Mouse (Mus musculus): ENCODE measurements at regions not wholly inside any gene's neighbourhood (a gene's known extent, or its start where the extent isn't known, plus 50 kb on each side); places are given as distances from the start of the nearest gene placed in this dataset.

- no peak overlapping the region for H3K4me2 ChIP-seq (ENCODE audit: low read depth, low read length, severe bottlenecking)
- WGBS: 75% methylated on average over 3 of the region's 3 CpGs
- ATAC-seq (replicated peaks; ENCODE audit: low FRiP score) (no peak), DNase-seq (ENCODE audit: low spot score) (no peak)
- no peak overlapping the region for H3K4me3 ChIP-seq (ENCODE audit: low read depth, low read length)
- no peaks in the 10 kb centered on the region for H3K36me3 ChIP-seq (ENCODE audit: control insufficient read depth, insufficient read depth, low read length)
- no peak overlapping the region for H3K9ac ChIP-seq (ENCODE audit: low read length)
- H3K9me3 ChIP-seq (ENCODE audit: control insufficient read depth, low read length): no peaks in the 10 kb centered on the region
- H3K4me1 ChIP-seq (replicated peaks; ENCODE audit: control insufficient read depth, insufficient read depth, low read length): peaks cover 14% of the 10 kb centered on the region
- no peaks in the 10 kb centered on the region for H3K27me3 ChIP-seq (ENCODE audit: control insufficient read depth, insufficient read depth, low read length)
- no peak overlapping the region for H3K27ac ChIP-seq (ENCODE audit: low read depth, low read length)
These were observed 180.6 kb upstream of the Tab2 start for GRCm38 (mm10) chr10:8136662-8137061.

- Histone ChIP-seq H3K4me3 (ENCODE audit: low read depth, low read length) (no peak overlapping the region), H3K27me3 (ENCODE audit: control insufficient read depth, insufficient read depth, low read length) (no peaks in the 10 kb centered on the region), H3K36me3 (ENCODE audit: control insufficient read depth, insufficient read depth, low read length) (no peaks in the 10 kb centered on the region), H3K4me2 (ENCODE audit: low read depth, low read length, severe bottlenecking) (no peak overlapping the region), H3K9ac (ENCODE audit: low read length) (no peak overlapping the region), H3K27ac (ENCODE audit: low read depth, low read length) (no peak overlapping the region), H3K4me1 (replicated peaks; ENCODE audit: control insufficient read depth, insufficient read depth, low read length) (peaks cover 14% of the 10 kb centered on the region), H3K9me3 (ENCODE audit: control insufficient read depth, low read length) (no peaks in the 10 kb centered on the region)
- DNase-seq (ENCODE audit: low spot score) (no peak), ATAC-seq (replicated peaks; ENCODE audit: low FRiP score) (no peak)
- 81% methylated on average over 6 of the region's 7 CpGs for WGBS
These were observed 179.2 kb upstream of the Tab2 start for GRCm38 (mm10) chr10:8135272-8135671.

GRCm38 (mm10) chr10:8134398-8134797, 178.4 kb upstream of the Tab2 start:
- no peak overlapping the region for H3K27ac ChIP-seq (ENCODE audit: low read depth, low read length)

GRCm38 (mm10) chr10:8133451-8133952, 177.5 kb upstream of the Tab2 start:
- H3K9ac ChIP-seq (ENCODE audit: low read length): no peak overlapping the region
- DNase-seq (ENCODE audit: low spot score) (peak; percentile 69), ATAC-seq (replicated peaks; ENCODE audit: low FRiP score) (peak; percentile 69)
- H3K27me3 ChIP-seq (ENCODE audit: control insufficient read depth, insufficient read depth, low read length): no peaks in the 10 kb centered on the region
- peaks cover 14% of the 10 kb centered on the region for H3K4me1 ChIP-seq (replicated peaks; ENCODE audit: control insufficient read depth, insufficient read depth, low read length)
- no peaks in the 10 kb centered on the region for H3K9me3 ChIP-seq (ENCODE audit: control insufficient read depth, low read length)
- H3K27ac ChIP-seq (ENCODE audit: low read depth, low read length): no peak overlapping the region; the same call in 1 of the 2 replicates
- no peak overlapping the region for H3K4me3 ChIP-seq (ENCODE audit: low read depth, low read length)
- peak overlapping the region; percentile 29; the same call in 1 of the 2 replicates for H3K4me2 ChIP-seq (ENCODE audit: low read depth, low read length, severe bottlenecking)
- H3K36me3 ChIP-seq (ENCODE audit: control insufficient read depth, insufficient read depth, low read length): no peaks in the 10 kb centered on the region
- 24% methylated on average over 13 of the region's 13 CpGs for WGBS

More at GRCm38 (mm10) chr10:8134398-8134797, 178.4 kb upstream of the Tab2 start:
- Histone ChIP-seq H3K9me3 (ENCODE audit: control insufficient read depth, low read length) (no peaks in the 10 kb centered on the region), H3K4me3 (ENCODE audit: low read depth, low read length) (no peak overlapping the region), H3K9ac (ENCODE audit: low read length) (no peak overlapping the region), H3K4me1 (replicated peaks; ENCODE audit: control insufficient read depth, insufficient read depth, low read length) (peaks cover 14% of the 10 kb centered on the region), H3K4me2 (ENCODE audit: low read depth, low read length, severe bottlenecking) (no peak overlapping the region), H3K27me3 (ENCODE audit: control insufficient read depth, insufficient read depth, low read length) (no peaks in the 10 kb centered on the region), H3K36me3 (ENCODE audit: control insufficient read depth, insufficient read depth, low read length) (no peaks in the 10 kb centered on the region)
- ATAC-seq (replicated peaks; ENCODE audit: low FRiP score) (no peak), DNase-seq (ENCODE audit: low spot score) (no peak)
- 88% methylated on average over 1 of the region's 1 CpGs for WGBS

GRCm38 (mm10) chr10:8132795-8133194, 176.8 kb upstream of the Tab2 start:
- H3K36me3 ChIP-seq (ENCODE audit: control insufficient read depth, insufficient read depth, low read length): no peaks in the 10 kb centered on the region
- H3K4me1 ChIP-seq (replicated peaks; ENCODE audit: control insufficient read depth, insufficient read depth, low read length): peaks cover 14% of the 10 kb centered on the region
- DNase-seq (ENCODE audit: low spot score) (peak; percentile 61), ATAC-seq (replicated peaks; ENCODE audit: low FRiP score) (peak; percentile 43)
- H3K4me3 ChIP-seq (ENCODE audit: low read depth, low read length): no peak overlapping the region
- H3K27ac ChIP-seq (ENCODE audit: low read depth, low read length): no peak overlapping the region
- no peak overlapping the region for H3K9ac ChIP-seq (ENCODE audit: low read length)
- H3K4me2 ChIP-seq (ENCODE audit: low read depth, low read length, severe bottlenecking): no peak overlapping the region
- no peaks in the 10 kb centered on the region for H3K27me3 ChIP-seq (ENCODE audit: control insufficient read depth, insufficient read depth, low read length)
- 38% methylated on average over 2 of the region's 2 CpGs for WGBS
- no peaks in the 10 kb centered on the region for H3K9me3 ChIP-seq (ENCODE audit: control insufficient read depth, low read length)

- H3K9ac ChIP-seq (ENCODE audit: low read length): no peak overlapping the region
- 65% methylated on average over 18 of the region's 18 CpGs for WGBS
- DNase-seq (ENCODE audit: low spot score): no peak
These were observed 174.6 kb upstream of the Tab2 start for GRCm38 (mm10) chr10:8130472-8131241.

GRCm38 (mm10) chr10:8130057-8130456, 174.0 kb upstream of the Tab2 start:
- DNase-seq (ENCODE audit: low spot score): no peak
- Histone ChIP-seq H3K27me3 (ENCODE audit: control insufficient read depth, insufficient read depth, low read length) (no peaks in the 10 kb centered on the region), H3K36me3 (ENCODE audit: control insufficient read depth, insufficient read depth, low read length) (no peaks in the 10 kb centered on the region), H3K27ac (ENCODE audit: low read depth, low read length) (no peak overlapping the region), H3K4me2 (ENCODE audit: low read depth, low read length, severe bottlenecking) (no peak overlapping the region), H3K4me1 (replicated peaks; ENCODE audit: control insufficient read depth, insufficient read depth, low read length) (peaks cover 14% of the 10 kb centered on the region), H3K9me3 (ENCODE audit: control insufficient read depth, low read length) (no peaks in the 10 kb centered on the region), H3K4me3 (ENCODE audit: low read depth, low read length) (no peak overlapping the region), H3K9ac (ENCODE audit: low read length) (no peak overlapping the region)
- WGBS: 77% methylated on average over 8 of the region's 8 CpGs
- ATAC-seq (replicated peaks; ENCODE audit: low FRiP score): no peak

More at GRCm38 (mm10) chr10:8130472-8131241, 174.6 kb upstream of the Tab2 start:
- H3K27ac ChIP-seq (ENCODE audit: low read depth, low read length): no peak overlapping the region
- ATAC-seq (replicated peaks; ENCODE audit: low FRiP score): no peak
- H3K27me3 ChIP-seq (ENCODE audit: control insufficient read depth, insufficient read depth, low read length): no peaks in the 10 kb centered on the region
- no peaks in the 10 kb centered on the region for H3K36me3 ChIP-seq (ENCODE audit: control insufficient read depth, insufficient read depth, low read length)
- peaks cover 14% of the 10 kb centered on the region for H3K4me1 ChIP-seq (replicated peaks; ENCODE audit: control insufficient read depth, insufficient read depth, low read length)
- no peaks in the 10 kb centered on the region for H3K9me3 ChIP-seq (ENCODE audit: control insufficient read depth, low read length)
- no peak overlapping the region for H3K4me3 ChIP-seq (ENCODE audit: low read depth, low read length)
- no peak overlapping the region for H3K4me2 ChIP-seq (ENCODE audit: low read depth, low read length, severe bottlenecking)

- no peak overlapping the region for H3K27ac ChIP-seq (ENCODE audit: low read depth, low read length)
- H3K4me3 ChIP-seq (ENCODE audit: low read depth, low read length): no peak overlapping the region
- no peak for DNase-seq (ENCODE audit: low spot score)
- no peak overlapping the region for H3K9ac ChIP-seq (ENCODE audit: low read length)
- H3K27me3 ChIP-seq (ENCODE audit: control insufficient read depth, insufficient read depth, low read length): no peaks in the 10 kb centered on the region
- no peak for ATAC-seq (replicated peaks; ENCODE audit: low FRiP score)
- WGBS: 97% methylated on average over 1 of the region's 1 CpGs
- no peak overlapping the region for H3K4me2 ChIP-seq (ENCODE audit: low read depth, low read length, severe bottlenecking)
- no peaks in the 10 kb centered on the region for H3K36me3 ChIP-seq (ENCODE audit: control insufficient read depth, insufficient read depth, low read length)
- no peaks in the 10 kb centered on the region for H3K9me3 ChIP-seq (ENCODE audit: control insufficient read depth, low read length)
- H3K4me1 ChIP-seq (replicated peaks; ENCODE audit: control insufficient read depth, insufficient read depth, low read length): no peaks in the 10 kb centered on the region
These were observed 168.1 kb upstream of the Tab2 start for GRCm38 (mm10) chr10:8124124-8124523.

- WGBS: 82% methylated on average over 4 of the region's 4 CpGs
- DNase-seq (ENCODE audit: low spot score): no peak
- H3K9ac ChIP-seq (ENCODE audit: low read length): no peak overlapping the region
- H3K4me2 ChIP-seq (ENCODE audit: low read depth, low read length, severe bottlenecking): no peak overlapping the region
- no peaks in the 10 kb centered on the region for H3K27me3 ChIP-seq (ENCODE audit: control insufficient read depth, insufficient read depth, low read length)
- H3K4me3 ChIP-seq (ENCODE audit: low read depth, low read length): no peak overlapping the region
- no peaks in the 10 kb centered on the region for H3K4me1 ChIP-seq (replicated peaks; ENCODE audit: control insufficient read depth, insufficient read depth, low read length)
- H3K27ac ChIP-seq (ENCODE audit: low read depth, low read length): no peak overlapping the region
- H3K36me3 ChIP-seq (ENCODE audit: control insufficient read depth, insufficient read depth, low read length): no peaks in the 10 kb centered on the region
- no peak for ATAC-seq (replicated peaks; ENCODE audit: low FRiP score)
- H3K9me3 ChIP-seq (ENCODE audit: control insufficient read depth, low read length): no peaks in the 10 kb centered on the region
These were observed 165.9 kb upstream of the Tab2 start for GRCm38 (mm10) chr10:8121895-8122294.

All from forebrain, embryonic 11.5 days (tissue).